8 mouse cellular contexts compared by ENCODE assay signal in genomic region chr13:94173633-94174576, GRCm38 (mm10).
A peak's percentile ranks its signal among the peaks of the same experiment; 100 is the strongest.
DNase-seq lines count a peak whose midpoint lies in the region; ATAC-seq lines count a peak whose summit lies in the region.

No protein-coding gene starts in this region.

- peak overlapping the region; percentile 92 for H3K4me2 ChIP-seq in liver, embryonic 11.5 days
- H3K4me2 ChIP-seq in neural tube, embryonic 11.5 days (ENCODE audit: low read depth): peak overlapping the region; percentile 89

- peak; percentile 74 for ATAC-seq in liver, embryonic 11.5 days (replicated peaks; ENCODE audit: low FRiP score)
- ATAC-seq in neural tube, embryonic 11.5 days (ENCODE audit: insufficient read depth, low FRiP score, low TSS enrichment): peak; percentile 45; the same call in 1 of the 2 replicates

- H3K9me3 ChIP-seq in liver, embryonic 11.5 days (ENCODE audit: control insufficient read depth, low read length): no peaks in the 10 kb centered on the region
- H3K9me3 ChIP-seq in neural tube, embryonic 11.5 days (ENCODE audit: control insufficient read depth, low read length): no peaks in the 10 kb centered on the region

- H3K27ac ChIP-seq in liver, embryonic 11.5 days (ENCODE audit: low read depth, low read length): no peak overlapping the region
- no peak overlapping the region for H3K27ac ChIP-seq in neural tube, embryonic 11.5 days (ENCODE audit: low read depth, low read length)

- peak overlapping the region; percentile 54 for H3K4me3 ChIP-seq in liver, embryonic 11.5 days (ENCODE audit: low read depth, low read length)
- peak overlapping the region; percentile 39 for H3K4me3 ChIP-seq in neural tube, embryonic 11.5 days (ENCODE audit: low read depth, low read length)

- peaks cover 21% of the 10 kb centered on the region for H3K4me1 ChIP-seq in liver, embryonic 11.5 days (replicated peaks; ENCODE audit: control insufficient read depth, insufficient read depth, low read length)
- peaks cover 6% of the 10 kb centered on the region; the same call in 1 of the 2 replicates for H3K4me1 ChIP-seq in neural tube, embryonic 11.5 days (ENCODE audit: control insufficient read depth, insufficient read depth, low read length)

- WGBS in liver, embryonic 11.5 days: 2% methylated on average over 48 of the region's 55 CpGs
- WGBS in neural tube, embryonic 11.5 days: 5% methylated on average over 55 of the region's 55 CpGs

- H3K9ac ChIP-seq in liver, embryonic 11.5 days (ENCODE audit: low read depth, low read length): peak overlapping the region; percentile 60
- H3K9ac ChIP-seq in neural tube, embryonic 11.5 days (ENCODE audit: low read length): peak overlapping the region; percentile 35

- no peaks in the 10 kb centered on the region for H3K27me3 ChIP-seq in liver, embryonic 11.5 days (replicated peaks; ENCODE audit: control insufficient read depth, insufficient read depth, low read length)
- H3K27me3 ChIP-seq in neural tube, embryonic 11.5 days (ENCODE audit: control insufficient read depth, insufficient read depth, low read length): 0 out of 2 replicates have a peak, but pooled peaks cover 2% of the 10 kb centered on the region

- H3K36me3 ChIP-seq in liver, embryonic 11.5 days (ENCODE audit: control insufficient read depth, insufficient read depth, low read length): no peaks in the 10 kb centered on the region; the same call in 1 of the 2 replicates
- H3K36me3 ChIP-seq in neural tube, embryonic 11.5 days (ENCODE audit: control insufficient read depth, insufficient read depth, low read length): no peaks in the 10 kb centered on the region

- DNase-seq in CD4-positive helper T cell, adult 2 months (ENCODE audit: low read depth, low spot score): peak; percentile 17
- peak; percentile 62 for DNase-seq in adipocyte (ENCODE audit: low spot score)
- DNase-seq in embryo, embryonic 10 days (ENCODE audit: low spot score): peak; percentile 57
- DNase-seq in heart, adult 18-20 months: peak; percentile 64 to 78
- DNase-seq in kidney, adult 11 months: peak; percentile 27
- DNase-seq in liver, embryonic 11.5 days (ENCODE audit: low spot score): peak; percentile 64
- DNase-seq in neural tube, embryonic 11.5 days (ENCODE audit: low spot score): peak; percentile 43
- peak; percentile 17 to 21 for DNase-seq in thymus, postnatal 36 days

Comparison
In these comparisons a context has a peak if more than half of its experiments do, and no peak if none do; other contexts are left out.
1. DNase-seq: peak in every context shown above with its lines; median percentile 71 in heart, adult 18-20 months; 64 in liver, embryonic 11.5 days; 62 in adipocyte; 57 in embryo, embryonic 10 days; 43 in neural tube, embryonic 11.5 days; 27 in kidney, adult 11 months; 19 in thymus, postnatal 36 days; 17 in CD4-positive helper T cell, adult 2 months.